Mouse (Mus musculus): ENCODE results near the gene Ap5s1. TPM values are rescaled to one million over a fixed set of nuclear protein-coding genes. Genes with fewer than 3 reads are reported as not detected.
"Not testable (repeated sequence)": the region's sequence is repeated elsewhere in the genome, so short reads cannot be mapped to it uniquely, and the experiment has no call there.

The Ap5s1 gene
- total and polyA plus RNA-seq, 2 experiments = 12.4 to 53.8 TPM

DNA sequence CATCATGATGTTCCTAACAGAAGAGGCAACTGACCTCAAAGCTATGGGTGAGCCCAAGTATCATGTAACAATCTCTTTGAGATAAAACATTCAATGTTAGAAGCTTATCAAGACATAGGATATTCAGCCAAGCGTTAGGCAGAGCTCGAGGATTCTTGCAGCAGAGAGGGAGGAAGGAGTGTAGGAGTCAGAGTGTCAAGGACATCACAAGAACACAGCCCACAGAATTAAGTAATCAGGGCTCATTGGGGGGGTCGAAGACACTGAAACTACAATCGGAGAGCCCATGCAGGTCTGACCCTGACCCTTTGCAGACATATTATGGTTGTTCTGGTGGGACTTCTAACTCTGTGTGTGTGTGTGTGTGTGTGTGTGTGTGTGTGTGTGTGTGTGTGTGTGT lies 13.2 kb downstream of the Ap5s1 start:
- H3K27me3 ChIP-seq (ENCODE audit: control insufficient read depth, insufficient read depth, low read length) = no peaks in the 10 kb centered on the region
- H3K9ac ChIP-seq (ENCODE audit: low read depth, low read length) = no peak overlapping the region
- no peaks in the 10 kb centered on the region for H3K36me3 ChIP-seq (ENCODE audit: control insufficient read depth, insufficient read depth, low read length)
- H3K4me3 ChIP-seq (ENCODE audit: insufficient read depth, low read depth, low read length) = no peak overlapping the region
- TF ChIP-seq POLR2A (IDR thresholded peaks at IDR 0.05; ENCODE audit: extremely low read depth, insufficient read depth, low read length) = no peak
- no peak for TF ChIP-seq CTCF (IDR thresholded peaks at IDR 0.05; ENCODE audit: low read depth, low read length)
- 77% methylated on average over 4 of the region's 4 CpGs for WGBS
- no peaks in the 10 kb centered on the region for H3K79me2 ChIP-seq (ENCODE audit: control insufficient read depth, insufficient read depth, low read length)
- peaks cover 23% of the 10 kb centered on the region for H3K4me1 ChIP-seq (ENCODE audit: control insufficient read depth, insufficient read depth, low read length)
- no peak overlapping the region for H3K27ac ChIP-seq (replicated peaks; ENCODE audit: insufficient read depth, low read depth, low read length)
- DNase-seq (ENCODE audit: extremely low read depth, low read depth, low spot score) = no peak

DNA sequence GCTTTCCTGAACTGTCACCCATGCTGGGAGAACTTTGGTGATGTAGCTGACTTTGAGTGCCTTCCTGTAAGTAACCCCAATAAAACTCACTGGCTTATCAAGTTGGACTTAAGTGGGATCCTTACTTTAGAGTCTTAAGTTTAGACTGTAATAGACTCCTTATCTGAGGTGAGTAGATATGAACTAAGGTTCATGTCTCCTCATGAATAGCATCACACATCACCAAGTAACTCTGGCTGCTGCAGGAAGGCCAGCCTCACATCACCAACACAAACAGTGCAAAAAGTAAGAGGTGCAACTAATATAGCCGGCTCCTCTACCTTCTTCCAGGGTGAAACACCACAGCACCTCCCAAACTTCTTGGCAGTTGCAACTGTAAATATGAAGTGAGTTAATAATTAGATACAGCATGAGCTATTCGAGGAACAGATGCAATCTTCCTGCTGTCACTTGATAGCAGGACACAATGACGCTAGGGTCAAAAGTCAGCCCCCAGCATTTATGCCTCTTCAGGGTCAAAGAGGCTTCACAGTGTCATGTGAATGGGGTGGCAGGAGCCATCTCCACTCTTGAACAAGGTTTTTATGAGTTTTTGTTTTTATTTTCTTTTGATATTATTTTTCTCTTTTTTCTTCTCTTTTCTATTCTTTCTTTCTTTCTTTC lies 15.1 kb downstream of the Ap5s1 start:
- H3K27ac ChIP-seq (replicated peaks; ENCODE audit: insufficient read depth, low read depth, low read length) = peak overlapping the region; percentile 63
- peak; percentile 99 for DNase-seq (ENCODE audit: extremely low read depth, low read depth, low spot score)

DNA sequence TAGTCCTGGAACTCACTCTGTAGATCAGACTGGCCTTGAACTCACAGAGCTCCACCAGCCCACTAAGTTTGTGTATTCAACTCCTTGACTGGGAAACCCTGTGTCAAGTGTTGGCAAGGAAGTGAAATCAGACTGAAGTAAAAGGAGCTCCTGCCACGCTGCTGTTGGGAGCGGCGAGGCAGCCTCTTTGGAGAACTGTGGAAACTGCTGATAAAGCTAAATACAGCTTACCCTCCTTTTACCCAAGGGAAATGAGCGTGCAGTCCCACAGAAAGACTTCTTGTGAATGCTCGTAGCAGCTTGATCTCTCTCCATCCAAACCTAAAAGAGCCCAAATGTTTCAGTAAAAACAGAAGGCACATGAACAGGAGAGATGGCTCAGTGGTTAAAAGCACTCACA lies 15.7 kb downstream of the Ap5s1 start:
- WGBS = 26% methylated on average over 5 of the region's 5 CpGs
- Histone ChIP-seq H3K27ac (replicated peaks; ENCODE audit: insufficient read depth, low read depth, low read length) (peak overlapping the region; percentile 74), H3K9ac (ENCODE audit: low read depth, low read length) (0 out of 2 replicates have a peak overlapping the region, but pooled peaks have one; percentile 7), H3K36me3 (ENCODE audit: control insufficient read depth, insufficient read depth, low read length) (no peaks in the 10 kb centered on the region), H3K4me1 (ENCODE audit: control insufficient read depth, insufficient read depth, low read length) (peaks cover 14% of the 10 kb centered on the region), H3K27me3 (ENCODE audit: control insufficient read depth, insufficient read depth, low read length) (no peaks in the 10 kb centered on the region), H3K4me3 (ENCODE audit: insufficient read depth, low read depth, low read length) (no peak overlapping the region), H3K79me2 (ENCODE audit: control insufficient read depth, insufficient read depth, low read length) (no peaks in the 10 kb centered on the region)
- no peak for DNase-seq (ENCODE audit: extremely low read depth, low read depth, low spot score)
- TF ChIP-seq POLR2A (IDR thresholded peaks at IDR 0.05; ENCODE audit: extremely low read depth, insufficient read depth, low read length) (no peak), CTCF (IDR thresholded peaks at IDR 0.05; ENCODE audit: low read depth, low read length) (no peak)

More for the DNA sequence above, 15.1 kb downstream of the Ap5s1 start:
- peak overlapping the region; percentile 43; the same call in 1 of the 2 replicates for H3K9ac ChIP-seq (ENCODE audit: low read depth, low read length)
- no peaks in the 10 kb centered on the region for H3K36me3 ChIP-seq (ENCODE audit: control insufficient read depth, insufficient read depth, low read length)
- H3K4me1 ChIP-seq (ENCODE audit: control insufficient read depth, insufficient read depth, low read length) = peaks cover 15% of the 10 kb centered on the region
- TF ChIP-seq CTCF (IDR thresholded peaks at IDR 0.05; ENCODE audit: low read depth, low read length) (no peak), POLR2A (IDR thresholded peaks at IDR 0.05; ENCODE audit: extremely low read depth, insufficient read depth, low read length) (no peak)
- no peaks in the 10 kb centered on the region for H3K27me3 ChIP-seq (ENCODE audit: control insufficient read depth, insufficient read depth, low read length)
- H3K79me2 ChIP-seq (ENCODE audit: control insufficient read depth, insufficient read depth, low read length) = no peaks in the 10 kb centered on the region
- H3K4me3 ChIP-seq (ENCODE audit: insufficient read depth, low read depth, low read length) = no peak overlapping the region
- 14% methylated on average over 3 of the region's 3 CpGs for WGBS

DNA sequence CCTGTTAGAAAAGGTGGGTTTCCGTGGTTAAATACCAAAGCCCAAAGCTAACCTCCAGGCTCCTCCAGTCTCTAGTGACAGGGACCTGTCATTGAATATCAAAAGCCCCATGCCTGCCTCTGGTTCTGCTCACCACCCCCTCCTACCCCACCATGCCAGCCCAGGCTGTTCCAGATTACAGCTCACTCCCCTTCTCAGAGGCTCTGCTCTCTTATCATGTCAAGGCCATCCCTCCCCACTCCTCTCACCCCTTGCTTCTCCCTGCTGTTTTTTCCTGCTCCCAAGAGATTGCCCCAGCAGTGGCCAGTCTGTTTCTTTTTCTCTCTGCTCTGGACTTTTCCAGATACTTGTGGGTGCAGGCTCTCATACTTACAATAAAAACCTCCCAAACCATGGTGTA lies 16.7 kb downstream of the Ap5s1 start:
- WGBS = 96% methylated on average over 1 of the region's 1 CpGs
- Histone ChIP-seq H3K9ac (ENCODE audit: low read depth, low read length) (no peak overlapping the region), H3K27ac (replicated peaks; ENCODE audit: insufficient read depth, low read depth, low read length) (no peak overlapping the region), H3K4me3 (ENCODE audit: insufficient read depth, low read depth, low read length) (no peak overlapping the region), H3K27me3 (ENCODE audit: control insufficient read depth, insufficient read depth, low read length) (no peaks in the 10 kb centered on the region), H3K79me2 (ENCODE audit: control insufficient read depth, insufficient read depth, low read length) (no peaks in the 10 kb centered on the region), H3K4me1 (ENCODE audit: control insufficient read depth, insufficient read depth, low read length) (peaks cover 14% of the 10 kb centered on the region), H3K36me3 (ENCODE audit: control insufficient read depth, insufficient read depth, low read length) (no peaks in the 10 kb centered on the region)
- TF ChIP-seq CTCF (IDR thresholded peaks at IDR 0.05; ENCODE audit: low read depth, low read length) = no peak
- no peak for TF ChIP-seq POLR2A (IDR thresholded peaks at IDR 0.05; ENCODE audit: extremely low read depth, insufficient read depth, low read length)
- no peak for DNase-seq (ENCODE audit: extremely low read depth, low read depth, low spot score)

DNA sequence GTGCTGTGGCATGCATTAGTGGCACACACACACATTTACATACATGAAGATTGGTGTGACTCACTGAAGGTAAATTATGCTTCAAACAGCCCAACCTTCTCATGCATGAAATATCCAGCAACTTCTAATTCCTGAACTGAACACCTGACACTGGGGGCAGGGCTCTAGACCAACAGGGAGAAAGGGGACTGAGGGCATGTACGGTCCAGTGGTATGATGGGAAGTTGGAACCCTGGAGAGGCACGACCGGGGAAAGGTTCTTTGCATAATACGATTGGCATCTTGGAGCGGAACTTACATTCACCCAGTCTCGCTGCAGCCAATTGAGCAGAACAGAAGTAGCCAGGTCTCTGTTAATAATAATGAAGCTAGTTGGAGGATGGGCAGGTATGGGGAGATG lies 18.3 kb downstream of the Ap5s1 start:
- DNase-seq (ENCODE audit: extremely low read depth, low read depth, low spot score) = no peak
- 94% methylated on average over 6 of the region's 6 CpGs for WGBS
- Histone ChIP-seq H3K79me2 (ENCODE audit: control insufficient read depth, insufficient read depth, low read length) (no peaks in the 10 kb centered on the region), H3K9ac (ENCODE audit: low read depth, low read length) (no peak overlapping the region), H3K27me3 (ENCODE audit: control insufficient read depth, insufficient read depth, low read length) (no peaks in the 10 kb centered on the region), H3K4me1 (ENCODE audit: control insufficient read depth, insufficient read depth, low read length) (peaks cover 14% of the 10 kb centered on the region), H3K27ac (replicated peaks; ENCODE audit: insufficient read depth, low read depth, low read length) (no peak overlapping the region), H3K36me3 (ENCODE audit: control insufficient read depth, insufficient read depth, low read length) (no peaks in the 10 kb centered on the region), H3K4me3 (ENCODE audit: insufficient read depth, low read depth, low read length) (no peak overlapping the region)
- TF ChIP-seq CTCF (IDR thresholded peaks at IDR 0.05; ENCODE audit: low read depth, low read length) (no peak), POLR2A (IDR thresholded peaks at IDR 0.05; ENCODE audit: extremely low read depth, insufficient read depth, low read length) (no peak)

DNA sequence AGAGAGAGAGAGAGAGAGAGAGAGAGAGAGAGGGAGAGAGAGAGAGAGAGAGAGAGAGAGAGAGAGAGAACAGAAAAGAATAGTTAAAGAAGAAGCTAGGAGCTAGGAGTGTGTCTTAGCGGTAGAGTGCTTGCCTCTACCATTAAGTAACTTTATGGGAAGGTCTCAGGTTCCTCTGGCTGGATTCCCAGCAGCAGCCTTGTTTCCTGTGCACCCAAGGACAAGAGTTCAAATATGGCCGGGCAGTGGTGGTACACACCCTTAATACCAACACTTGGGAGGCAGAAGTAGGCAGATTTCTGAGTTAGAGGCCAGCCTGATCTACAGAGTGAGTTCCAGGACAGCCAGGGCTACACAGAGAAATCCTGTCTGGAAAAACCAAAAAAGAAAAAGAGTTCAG lies 19.8 kb downstream of the Ap5s1 start:
- WGBS = 32% methylated on average over 2 of the region's 2 CpGs
- H3K27ac ChIP-seq (replicated peaks; ENCODE audit: insufficient read depth, low read depth, low read length); H3K27me3 ChIP-seq (ENCODE audit: control insufficient read depth, insufficient read depth, low read length); DNase-seq (ENCODE audit: extremely low read depth, low read depth, low spot score); H3K36me3 ChIP-seq (ENCODE audit: control insufficient read depth, insufficient read depth, low read length); H3K79me2 ChIP-seq (ENCODE audit: control insufficient read depth, insufficient read depth, low read length); H3K9ac ChIP-seq (ENCODE audit: low read depth, low read length); H3K4me3 ChIP-seq (ENCODE audit: insufficient read depth, low read depth, low read length): not testable (repeated sequence)
- H3K4me1 ChIP-seq (ENCODE audit: control insufficient read depth, insufficient read depth, low read length) = peaks cover 12% of the 10 kb centered on the region

Measured in liver, adult 2 months (tissue).